ENCODE assay signal across 7 mouse cellular contexts in genomic region chr6:95445036-95445435, GRCm38 (mm10).
DNase-seq lines count a peak whose midpoint lies in the region; ATAC-seq and TF ChIP-seq lines count a peak whose summit lies in the region.

No protein-coding gene starts in this region.

- H3K27ac ChIP-seq in stomach, postnatal 0 days (replicated peaks) = no peak overlapping the region

- no peak for ATAC-seq in monocyte, adult 5-6 weeks (replicated peaks; ENCODE audit: insufficient number of reproducible peaks, low FRiP score, low TSS enrichment, poor library complexity, severe bottlenecking)
- no peak for ATAC-seq in stomach, postnatal 0 days (ENCODE audit: low FRiP score, low TSS enrichment)

- no peaks in the 10 kb centered on the region for H3K4me1 ChIP-seq in stomach, postnatal 0 days (replicated peaks; ENCODE audit: control insufficient read depth, insufficient read depth)

- no peak for TF ChIP-seq EP300 in stomach, postnatal 0 days (optimal IDR thresholded peaks at IDR 0.05)

- no peak overlapping the region for H3K4me3 ChIP-seq in stomach, postnatal 0 days (ENCODE audit: low read depth, low read length)

- intact Hi-C loops in gastrocnemius, postnatal 36 days (cut with DNase I) = no loop called here

- H3K4me2 ChIP-seq in stomach, postnatal 0 days (replicated peaks; ENCODE audit: low read depth) = no peak overlapping the region

- H3K9me3 ChIP-seq in stomach, postnatal 0 days (ENCODE audit: control insufficient read depth, low read length) = no peaks in the 10 kb centered on the region

- H3K27me3 ChIP-seq in stomach, postnatal 0 days (ENCODE audit: control insufficient read depth, insufficient read depth, low read length) = no peaks in the 10 kb centered on the region

- no peaks in the 10 kb centered on the region for H3K36me3 ChIP-seq in stomach, postnatal 0 days (ENCODE audit: control insufficient read depth, insufficient read depth, low read length)

- DNase-seq in NIH3T3 (ENCODE audit: low read depth) = peak; percentile 62
- DNase-seq in adrenal gland, adult 8-10 months = peak; percentile 82
- DNase-seq in gastrocnemius, postnatal 36 days = peak; percentile 41 to 43
- peak; percentile 67 for DNase-seq in lung, postnatal 10 days
- no peak for DNase-seq in layer of hippocampus, postnatal 36 days
- no peak for DNase-seq in stomach, postnatal 0 days (ENCODE audit: low spot score)

- no peak for TF ChIP-seq CTCF in stomach, postnatal 0 days (IDR thresholded peaks at IDR 0.05; ENCODE audit: low read depth)

- H3K9ac ChIP-seq in stomach, postnatal 0 days (ENCODE audit: low read length) = no peak overlapping the region

- WGBS in stomach, postnatal 0 days = 53% methylated on average over 4 of the region's 4 CpGs

Comparison
In these comparisons a context has a peak if more than half of its experiments do, and no peak if none do; other contexts are left out.
1. DNase-seq: peak in NIH3T3 (single experiment), adrenal gland, adult 8-10 months (single experiment), gastrocnemius, postnatal 36 days (2 of 2) and lung, postnatal 10 days (single experiment); none in layer of hippocampus, postnatal 36 days (0 of 2) and stomach, postnatal 0 days (single experiment).